In the genomic region with DNA sequence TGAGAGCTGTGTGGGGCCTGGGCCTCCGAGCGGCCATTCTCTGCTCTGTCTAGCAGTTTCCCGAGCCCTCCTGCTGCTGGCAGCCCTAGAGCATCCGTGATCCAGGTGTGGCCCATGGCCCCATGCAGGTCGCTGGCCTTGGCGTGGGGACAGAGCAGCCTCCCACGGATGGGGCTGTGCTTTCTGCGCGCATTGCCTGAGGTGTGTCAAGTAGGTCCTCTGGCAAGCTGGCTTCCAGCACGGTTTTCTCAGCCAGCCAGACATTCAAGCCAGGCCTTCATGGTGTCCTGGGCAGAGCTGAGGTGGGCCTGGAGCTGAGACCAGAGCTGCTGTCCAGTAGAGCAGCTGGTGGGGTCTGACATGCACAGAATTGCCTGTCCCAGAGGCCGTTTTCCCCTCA, we compare ENCODE assay signal across 10 mouse cellular contexts. TPM values are rescaled to one million over a fixed set of nuclear protein-coding genes. Genes with fewer than 3 reads are reported as not detected.
DNase-seq lines count a peak whose midpoint lies in the region; ATAC-seq lines count a peak whose summit lies in the region.
"Had no signal": no experiment of that assay in that cellular context is flagged by ENCODE, and none has a peak within 500 bp of the region (broad histone marks: within the 10 kb centered on the region; RNA-seq: fewer than 3 reads in every experiment).

No protein-coding gene starts in this region.

- no peaks in the 10 kb centered on the region for H3K27me3 ChIP-seq in forebrain, embryonic 14.5 days (replicated peaks; ENCODE audit: control insufficient read depth, insufficient read depth, low read length)
- no peaks in the 10 kb centered on the region for H3K27me3 ChIP-seq in forebrain, embryonic 13.5 days
- no peaks in the 10 kb centered on the region for H3K27me3 ChIP-seq in lung, embryonic 16.5 days (ENCODE audit: control insufficient read depth, insufficient read depth, low read depth, low read length)
- 0 out of 2 replicates have a peak, but pooled peaks cover 4% of the 10 kb centered on the region for H3K27me3 ChIP-seq in hindbrain, embryonic 13.5 days
- no peaks in the 10 kb centered on the region for H3K27me3 ChIP-seq in neural tube, embryonic 14.5 days (ENCODE audit: control insufficient read depth, insufficient read depth, low read length)

- ATAC-seq in forebrain, embryonic 14.5 days = no peak
- no peak for ATAC-seq in forebrain, embryonic 13.5 days
- ATAC-seq in lung, embryonic 16.5 days (ENCODE audit: low read depth) = no peak
- ATAC-seq in hindbrain, embryonic 13.5 days (ENCODE audit: low FRiP score) = no peak
- ATAC-seq in neural tube, embryonic 14.5 days (ENCODE audit: low read depth) = no peak

- H3K4me3 ChIP-seq in forebrain, embryonic 14.5 days (ENCODE audit: low read depth, low read length) = no peak overlapping the region
- no peak overlapping the region for H3K4me3 ChIP-seq in forebrain, embryonic 13.5 days
- no peak overlapping the region for H3K4me3 ChIP-seq in lung, embryonic 16.5 days (ENCODE audit: low read length)
- H3K4me3 ChIP-seq in hindbrain, embryonic 13.5 days = no peak overlapping the region
- no peak overlapping the region for H3K4me3 ChIP-seq in neural tube, embryonic 14.5 days (ENCODE audit: low read depth, low read length)

- 0 out of 2 replicates have a peak, but pooled peaks cover 4% of the 10 kb centered on the region for H3K36me3 ChIP-seq in forebrain, embryonic 14.5 days (ENCODE audit: control insufficient read depth, insufficient read depth, low read length)
- H3K36me3 ChIP-seq in forebrain, embryonic 13.5 days (ENCODE audit: poor library complexity, severe bottlenecking) = no peaks in the 10 kb centered on the region; the same call in 1 of the 2 replicates
- no peaks in the 10 kb centered on the region for H3K36me3 ChIP-seq in lung, embryonic 16.5 days (ENCODE audit: control insufficient read depth, insufficient read depth, low read length)
- 0 out of 2 replicates have a peak, but pooled peaks cover 3% of the 10 kb centered on the region for H3K36me3 ChIP-seq in hindbrain, embryonic 13.5 days
- no peaks in the 10 kb centered on the region for H3K36me3 ChIP-seq in neural tube, embryonic 14.5 days (ENCODE audit: control insufficient read depth, insufficient read depth, low read length)

- H3K4me1 ChIP-seq in forebrain, embryonic 14.5 days (ENCODE audit: control insufficient read depth, insufficient read depth, low read length) = peaks cover 69% of the 10 kb centered on the region
- peaks cover 94% of the 10 kb centered on the region for H3K4me1 ChIP-seq in forebrain, embryonic 13.5 days
- peaks cover 87% of the 10 kb centered on the region for H3K4me1 ChIP-seq in lung, embryonic 16.5 days (replicated peaks; ENCODE audit: control insufficient read depth, insufficient read depth, low read length)
- peaks cover 95% of the 10 kb centered on the region for H3K4me1 ChIP-seq in hindbrain, embryonic 13.5 days (replicated peaks)
- H3K4me1 ChIP-seq in neural tube, embryonic 14.5 days (ENCODE audit: control insufficient read depth, insufficient read depth, low read length) = peaks cover 62% of the 10 kb centered on the region

- H3K4me2 ChIP-seq in forebrain, embryonic 14.5 days (ENCODE audit: low read length) = no peak overlapping the region
- no peak overlapping the region for H3K4me2 ChIP-seq in forebrain, embryonic 13.5 days
- no peak overlapping the region for H3K4me2 ChIP-seq in lung, embryonic 16.5 days (ENCODE audit: low read depth, low read length)
- no peak overlapping the region for H3K4me2 ChIP-seq in hindbrain, embryonic 13.5 days
- no peak overlapping the region for H3K4me2 ChIP-seq in neural tube, embryonic 14.5 days (ENCODE audit: low read depth, low read length)

- H3K9ac ChIP-seq in forebrain, embryonic 14.5 days (ENCODE audit: low read length) = peak overlapping the region; percentile 22; the same call in 1 of the 2 replicates
- no peak overlapping the region; the same call in 1 of the 2 replicates for H3K9ac ChIP-seq in forebrain, embryonic 13.5 days
- peak overlapping the region; percentile 17; the same call in 1 of the 2 replicates for H3K9ac ChIP-seq in lung, embryonic 16.5 days (ENCODE audit: low read length)
- peak overlapping the region; percentile 51; the same call in 1 of the 2 replicates for H3K9ac ChIP-seq in hindbrain, embryonic 13.5 days
- H3K9ac ChIP-seq in neural tube, embryonic 14.5 days (replicated peaks; ENCODE audit: low read depth, low read length) = 0 out of 2 replicates have a peak overlapping the region, but pooled peaks have one; percentile 7

- no peak for DNase-seq in forebrain, embryonic 14.5 days (ENCODE audit: low spot score)
- no peak for DNase-seq in lung, postnatal 14 days
- no peak for DNase-seq in retina, embryonic 14.5 days (ENCODE audit: low spot score)
- no peak for DNase-seq in adrenal gland, adult 2 months
- DNase-seq: embryo, embryonic 11 days; thymus, adult 18-20 months had no signal

- H3K27ac ChIP-seq in forebrain, embryonic 14.5 days (ENCODE audit: low read depth, low read length) = no peak overlapping the region
- H3K27ac ChIP-seq in forebrain, embryonic 13.5 days = no peak overlapping the region
- H3K27ac ChIP-seq in lung, embryonic 16.5 days (ENCODE audit: low read length) = peak overlapping the region; percentile 88
- H3K27ac ChIP-seq in hindbrain, embryonic 13.5 days = peak overlapping the region; percentile 52; the same call in 1 of the 2 replicates
- H3K27ac ChIP-seq in neural tube, embryonic 14.5 days (ENCODE audit: low read depth, low read length) = no peak overlapping the region

- H3K9me3 ChIP-seq in forebrain, embryonic 14.5 days (replicated peaks; ENCODE audit: control insufficient read depth, low read length) = no peaks in the 10 kb centered on the region
- H3K9me3 ChIP-seq in forebrain, embryonic 13.5 days (replicated peaks) = no peaks in the 10 kb centered on the region
- H3K9me3 ChIP-seq in lung, embryonic 16.5 days (ENCODE audit: control insufficient read depth, low read length) = no peaks in the 10 kb centered on the region
- H3K9me3 ChIP-seq in hindbrain, embryonic 13.5 days = no peaks in the 10 kb centered on the region
- no peaks in the 10 kb centered on the region for H3K9me3 ChIP-seq in neural tube, embryonic 14.5 days (ENCODE audit: control insufficient read depth, low read length)

- 69% methylated on average over 11 of the region's 11 CpGs for WGBS in forebrain, embryonic 14.5 days
- 69% methylated on average over 11 of the region's 11 CpGs for WGBS in forebrain, embryonic 13.5 days
- 55% methylated on average over 11 of the region's 11 CpGs for WGBS in lung, embryonic 16.5 days
- WGBS in hindbrain, embryonic 13.5 days = 63% methylated on average over 11 of the region's 11 CpGs
- WGBS in neural tube, embryonic 14.5 days = 61% methylated on average over 11 of the region's 11 CpGs

RNA-seq across cellular contexts. Expression of a gene that starts 21.7 kb away (rescaled TPM):
- 12.6 and 14.5 TPM in 2 replicates for polyA plus RNA-seq in forebrain, embryonic 14.5 days (2014; fragmentation: Nextera tagmentation; extraction: Ambion mirVana)
- polyA plus RNA-seq in forebrain, embryonic 13.5 days (2015; fragmentation: Nextera tagmentation; extraction: Ambion mirVana) = 17.2 TPM in 2 replicates
- 7.0 and 7.5 TPM in 2 replicates for polyA plus RNA-seq in lung, embryonic 16.5 days (2015; fragmentation: Nextera tagmentation; extraction: Ambion mirVana)
- 13.6 and 17.0 TPM in 2 replicates for polyA plus RNA-seq in hindbrain, embryonic 13.5 days (2015; fragmentation: Nextera tagmentation; extraction: Ambion mirVana)
- 17.0 and 20.8 TPM in 2 replicates for polyA plus RNA-seq in neural tube, embryonic 14.5 days (2014; fragmentation: Nextera tagmentation; extraction: Ambion mirVana)
- 10 to 100 TPM in 1 of 2 experiments, 1 to 10 TPM in 1; 9.2 to 21.9 TPM for total RNA-seq in adrenal gland, adult 2 months (2021)
- polyA plus RNA-seq in adrenal gland, adult 2 months (2012; rRNA removed) = 17.9 and 19.5 TPM in 2 replicates

Comparison
In these comparisons a context has a peak if more than half of its experiments do, and no peak if none do; other contexts are left out.
1. H3K27ac ChIP-seq: peak in lung, embryonic 16.5 days (single experiment) and hindbrain, embryonic 13.5 days (single experiment); none in forebrain, embryonic 14.5 days (single experiment), forebrain, embryonic 13.5 days (single experiment) and neural tube, embryonic 14.5 days (single experiment).